Mouse (Mus musculus) E14TG2a.4 (cell line): ENCODE results near the gene Otx2.
A peak's percentile ranks its signal among the peaks of the same experiment; 100 is the strongest.

Source experiments
- H3K27me3 ChIP-seq: 2 replicates; pipeline ENCODE4 v1.6.1; 2014; ENCODE audit warnings: low read length, control low read depth; ENCODE audit not compliant: insufficient read depth
- H3K36me3 ChIP-seq: 2 replicates; pipeline ENCODE4 v1.6.1; 2014; ENCODE audit warnings: low read length, control low read depth; ENCODE audit not compliant: insufficient read depth
- H3K4me1 ChIP-seq: replicated peaks from 2 replicates; pipeline ENCODE4 v1.6.1; 2014; ENCODE audit warnings: low read depth, low read length, control low read depth
- H3K4me3 ChIP-seq: replicated peaks from 2 replicates; pipeline ENCODE4 v1.5.1; 2014; ENCODE audit warnings: mild to moderate bottlenecking, low read length
- H3K9me3 ChIP-seq: 2 replicates; pipeline ENCODE4 v1.6.1; 2014; ENCODE audit warnings: low read length, control low read depth
- CTCF ChIP-seq: conservative IDR thresholded peaks from 2 replicates; pipeline ENCODE4 v1.5.1; 2014; ENCODE audit warnings: low read length
- NANOG ChIP-seq: IDR thresholded peaks from 2 replicates; pipeline ENCODE4 v1.6.1; 2014; ENCODE audit warnings: borderline replicate concordance, low read length, mixed read lengths
- POU5F1 ChIP-seq: IDR thresholded peaks from 2 replicates; pipeline ENCODE4 v1.6.1; 2014; ENCODE audit warnings: low read length, borderline replicate concordance

The Otx2 gene

DNA sequence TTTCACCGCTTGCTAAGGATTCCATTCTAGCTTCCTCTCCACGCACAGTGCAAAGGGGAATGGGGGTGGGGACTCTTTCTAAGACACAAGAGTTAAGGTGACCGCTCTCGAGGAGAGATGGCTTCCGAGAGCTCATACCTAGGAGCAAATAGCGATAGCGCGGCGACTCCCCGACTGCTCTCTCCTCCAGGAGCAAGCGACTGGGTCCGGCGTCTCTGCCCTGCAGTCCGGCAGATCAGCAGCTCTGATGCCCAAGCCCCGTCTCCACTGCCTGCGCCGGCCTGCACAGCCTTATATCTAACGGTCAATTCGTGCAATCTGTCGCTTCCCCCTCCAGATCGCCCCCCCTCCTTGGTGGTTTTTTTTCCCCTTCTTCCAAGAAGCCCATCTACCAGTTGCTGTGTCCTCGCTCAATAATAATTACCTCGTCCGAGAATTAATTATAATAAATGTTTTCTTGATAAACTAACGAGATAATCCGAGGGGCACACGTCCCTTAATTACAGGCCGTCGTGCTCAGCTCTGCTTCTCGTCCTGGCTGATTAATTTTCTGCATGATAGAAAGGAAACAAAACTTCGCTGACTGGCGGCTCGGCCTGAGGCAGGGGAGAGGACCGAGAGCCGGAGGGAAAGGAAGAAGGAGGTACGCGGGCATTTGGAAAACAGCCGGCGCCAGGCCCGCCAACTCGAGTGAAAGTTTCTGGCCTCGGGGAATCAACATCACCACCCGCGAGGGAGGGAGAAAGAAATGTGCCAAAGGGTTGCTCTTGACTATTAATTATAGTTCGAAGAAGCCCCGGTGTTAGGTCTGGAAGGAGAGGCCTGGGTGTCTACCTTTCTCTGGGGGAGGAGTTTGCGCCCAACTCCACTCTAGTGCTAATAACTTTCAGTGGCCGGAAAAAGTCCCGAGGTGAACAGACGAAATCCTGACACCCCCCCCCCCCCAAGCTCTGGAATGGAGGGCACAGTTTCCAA is 8.5 kb downstream of the Otx2 start:
- Histone ChIP-seq H3K27me3 (peaks cover 74% of the 10 kb centered on the region), H3K4me3 (peak overlapping the region; percentile 70), H3K4me1 (peaks cover 92% of the 10 kb centered on the region), H3K9me3 (no peaks in the 10 kb centered on the region), H3K36me3 (peaks cover 7% of the 10 kb centered on the region)
- TF ChIP-seq POU5F1 (no peak), CTCF (no peak), NANOG (no peak)

GRCm38 (mm10) chr14:48664001-48664810 is 9.4 kb downstream of the Otx2 start:
- H3K9me3 ChIP-seq = no peaks in the 10 kb centered on the region
- peaks cover 71% of the 10 kb centered on the region for H3K27me3 ChIP-seq
- peaks cover 15% of the 10 kb centered on the region for H3K36me3 ChIP-seq
- peaks cover 91% of the 10 kb centered on the region for H3K4me1 ChIP-seq
- peak overlapping the region; percentile 70 for H3K4me3 ChIP-seq
- TF ChIP-seq POU5F1 = no peak
- no peak for TF ChIP-seq CTCF
- no peak for TF ChIP-seq NANOG

DNA sequence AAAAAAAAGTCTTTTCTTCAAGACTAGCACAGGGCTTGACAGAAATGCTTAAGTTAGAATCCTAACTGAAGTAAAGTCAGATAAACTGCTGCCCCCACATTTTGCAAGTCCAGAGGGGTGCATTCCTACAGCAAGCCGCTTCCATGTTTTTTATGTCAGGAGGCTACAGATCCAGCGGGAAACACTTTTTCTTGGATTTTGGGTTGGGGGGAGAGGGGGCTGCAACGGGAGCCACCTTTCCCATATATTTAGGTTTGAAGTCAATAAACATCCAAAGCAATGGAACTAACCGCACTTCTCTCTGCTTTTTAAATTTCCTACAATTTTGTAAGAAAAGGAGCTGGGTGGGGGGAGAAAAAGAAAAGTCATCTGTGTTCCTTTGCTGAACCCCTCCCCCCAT is 10.1 kb downstream of the Otx2 start:
- peaks cover 91% of the 10 kb centered on the region for H3K4me1 ChIP-seq
- peaks cover 68% of the 10 kb centered on the region for H3K27me3 ChIP-seq
- TF ChIP-seq CTCF (no peak), NANOG (no peak), POU5F1 (no peak)
- no peaks in the 10 kb centered on the region for H3K9me3 ChIP-seq
- H3K36me3 ChIP-seq = peaks cover 22% of the 10 kb centered on the region
- no peak overlapping the region for H3K4me3 ChIP-seq

GRCm38 (mm10) chr14:48662568-48663236 is 10.9 kb downstream of the Otx2 start:
- TF ChIP-seq NANOG (peak; percentile 99), POU5F1 (no peak)
- H3K36me3 ChIP-seq = peaks cover 30% of the 10 kb centered on the region
- no peaks in the 10 kb centered on the region for H3K9me3 ChIP-seq
- H3K4me3 ChIP-seq = peak overlapping the region; percentile 87
- peaks cover 61% of the 10 kb centered on the region for H3K27me3 ChIP-seq
- peaks cover 93% of the 10 kb centered on the region for H3K4me1 ChIP-seq

DNA sequence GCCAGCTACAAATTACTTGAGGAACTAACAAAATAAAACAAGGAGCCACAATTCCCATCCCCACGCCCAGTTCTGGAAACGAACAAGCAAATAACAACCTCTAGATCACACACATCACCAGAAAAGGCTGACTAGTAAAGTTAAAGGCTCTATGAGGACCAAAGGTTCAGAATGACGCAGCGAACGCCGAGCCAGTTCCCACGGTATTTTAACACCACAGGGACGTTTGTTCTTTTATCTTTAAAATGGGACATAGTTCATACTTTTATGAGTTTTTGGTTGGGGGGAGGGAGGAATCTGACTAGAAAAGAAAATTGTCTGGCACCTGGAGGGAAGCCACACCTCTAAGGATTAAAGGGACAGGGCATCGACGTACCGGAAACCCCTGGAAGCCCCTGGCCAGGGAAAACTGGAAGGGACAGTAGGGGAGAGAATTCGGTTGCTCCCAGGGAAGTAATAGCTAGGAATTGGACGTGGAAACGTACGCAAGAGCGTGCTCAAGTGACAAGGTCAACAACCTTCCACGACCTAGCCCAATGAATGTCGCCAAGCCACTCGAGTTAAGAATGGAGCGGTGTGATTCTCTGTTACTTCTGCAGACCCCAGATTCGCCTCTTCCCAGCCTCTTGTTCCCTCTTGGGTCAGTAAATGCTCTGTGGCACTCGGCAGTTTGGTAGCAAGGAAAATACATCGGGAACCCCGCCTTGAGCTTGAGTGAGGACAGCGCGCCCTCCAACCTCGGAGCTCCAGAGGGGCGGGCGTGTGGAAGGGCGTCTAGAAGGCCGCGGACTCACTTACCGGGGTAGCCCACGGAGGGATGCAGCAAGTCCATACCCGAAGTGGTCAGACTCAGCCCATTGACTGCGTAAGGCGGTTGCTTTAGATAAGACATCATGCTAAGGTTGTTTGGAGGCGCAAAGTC is 11.7 kb downstream of the Otx2 start:
- H3K27me3 ChIP-seq = peaks cover 54% of the 10 kb centered on the region
- H3K4me1 ChIP-seq = peaks cover 91% of the 10 kb centered on the region
- H3K36me3 ChIP-seq = peaks cover 35% of the 10 kb centered on the region
- TF ChIP-seq NANOG = no peak
- peak overlapping the region; percentile 87 for H3K4me3 ChIP-seq
- no peaks in the 10 kb centered on the region for H3K9me3 ChIP-seq

GRCm38 (mm10) chr14:48661151-48661550 is 12.5 kb downstream of the Otx2 start:
- TF ChIP-seq POU5F1 (no peak), CTCF (no peak), NANOG (no peak)
- H3K27me3 ChIP-seq = peaks cover 47% of the 10 kb centered on the region
- H3K4me3 ChIP-seq = peak overlapping the region; percentile 87
- no peaks in the 10 kb centered on the region for H3K9me3 ChIP-seq
- peaks cover 35% of the 10 kb centered on the region for H3K36me3 ChIP-seq
- H3K4me1 ChIP-seq = peaks cover 93% of the 10 kb centered on the region

DNA sequence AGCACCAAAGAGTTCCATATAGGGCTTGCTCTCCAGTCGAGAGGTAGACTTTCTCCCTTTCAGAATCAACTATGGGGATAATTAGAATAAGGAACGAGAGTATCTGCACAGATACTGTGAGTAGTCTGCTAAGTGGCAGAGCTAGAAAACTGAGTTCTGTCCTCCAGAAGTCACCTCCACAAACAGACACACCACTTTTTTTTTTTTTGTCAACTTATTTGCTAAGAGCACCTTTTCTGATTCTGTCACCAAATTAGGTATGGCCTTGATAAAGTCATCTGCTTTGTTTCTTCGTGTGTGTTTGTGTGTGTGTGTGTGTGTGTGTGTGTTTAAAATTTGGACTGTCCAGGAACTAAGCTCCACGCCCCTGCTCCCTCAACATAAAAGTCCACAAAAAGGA is 13.0 kb downstream of the Otx2 start:
- H3K27me3 ChIP-seq = peaks cover 41% of the 10 kb centered on the region
- H3K36me3 ChIP-seq = peaks cover 35% of the 10 kb centered on the region
- peak overlapping the region; percentile 87 for H3K4me3 ChIP-seq
- no peak for TF ChIP-seq POU5F1
- no peak for TF ChIP-seq CTCF
- TF ChIP-seq NANOG = no peak
- H3K9me3 ChIP-seq = no peaks in the 10 kb centered on the region
- peaks cover 91% of the 10 kb centered on the region for H3K4me1 ChIP-seq

DNA sequence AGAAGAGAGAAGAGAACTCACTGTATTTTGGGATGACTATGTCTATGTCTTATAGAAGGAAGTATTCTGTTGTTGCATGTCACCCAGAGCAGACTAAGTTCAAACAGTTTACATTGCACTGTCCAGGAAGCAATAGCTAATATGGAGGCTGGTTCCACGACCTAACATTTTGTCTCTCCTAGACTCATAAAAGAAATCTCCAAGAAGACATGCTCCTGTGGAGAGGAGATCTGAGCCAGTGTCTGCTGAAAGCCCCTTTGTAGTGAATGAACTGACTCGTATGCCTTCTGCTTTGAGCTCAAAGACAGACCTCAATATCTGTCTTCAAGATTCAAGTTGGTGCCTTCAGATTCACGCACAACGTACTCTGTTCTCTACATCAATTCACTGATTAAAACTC is 14.0 kb downstream of the Otx2 start:
- no peak for TF ChIP-seq POU5F1
- no peak for TF ChIP-seq NANOG
- no peak for TF ChIP-seq CTCF
- Histone ChIP-seq H3K27me3 (peaks cover 32% of the 10 kb centered on the region), H3K36me3 (peaks cover 35% of the 10 kb centered on the region), H3K4me1 (peaks cover 81% of the 10 kb centered on the region), H3K4me3 (0 out of 2 replicates have a peak overlapping the region, but pooled peaks have one; percentile 87), H3K9me3 (no peaks in the 10 kb centered on the region)
